Mouse (Mus musculus): Measurements from ENCODE around the gene Pdgfra. TPM values are rescaled to one million over a fixed set of nuclear protein-coding genes. Genes with fewer than 3 reads are reported as not detected.

Gene Pdgfra
- total and polyA plus RNA-seq, 3 experiments, result 0.60 TPM; not detected in 2

DNA sequence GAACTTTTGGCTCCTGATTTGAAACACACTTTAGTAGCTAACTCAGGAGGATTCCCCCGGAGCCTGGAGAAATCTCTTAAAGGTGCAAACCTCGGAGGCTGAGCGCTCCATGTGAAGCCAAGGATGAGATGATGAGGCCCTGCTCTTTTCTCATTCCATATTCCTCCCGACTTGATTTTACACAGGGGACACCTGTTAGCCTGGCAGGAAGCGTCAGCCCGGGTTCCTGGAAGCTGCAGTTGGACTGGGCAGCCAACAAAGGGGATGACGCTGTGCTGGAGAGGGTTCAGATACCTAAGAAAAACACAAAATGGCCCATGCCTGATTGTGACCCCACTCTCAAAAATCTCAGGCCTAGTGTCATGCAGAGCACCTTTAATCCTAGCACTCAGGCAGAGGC lies 17.4 kb upstream of the Pdgfra start:
- Histone ChIP-seq H3K4me1 (ENCODE audit: insufficient read depth, low read depth, low read length) (no peaks in the 10 kb centered on the region), H3K9me3 (replicated peaks) (no peaks in the 10 kb centered on the region), H3K36me3 (replicated peaks) (no peaks in the 10 kb centered on the region), H3K27me3 (ENCODE audit: insufficient read depth, low read length) (peaks cover 14% of the 10 kb centered on the region), H3K4me3 (ENCODE audit: low read depth, low read length) (no peak overlapping the region)
- ATAC-seq (ENCODE audit: extremely low read depth, insufficient number of reproducible peaks, low FRiP score, poor library complexity, severe bottlenecking) (no peak), DNase-seq (ENCODE audit: low spot score) (no peak)
- TF ChIP-seq TAL1 (conservative IDR thresholded peaks at IDR 0.05; ENCODE audit: low read depth, low read length) (no peak), GATA2 (IDR thresholded peaks at IDR 0.05; ENCODE audit: borderline replicate concordance, low read depth, low read length) (no peak), CTCF (IDR thresholded peaks at IDR 0.05; ENCODE audit: low read depth, low read length) (no peak), GATA1 (IDR thresholded peaks at IDR 0.05; ENCODE audit: borderline replicate concordance, low read length) (no peak), POLR2AphosphoS5 (IDR thresholded peaks at IDR 0.05; ENCODE audit: insufficient replicate concordance, low read depth, low read length) (no peak)

DNA sequence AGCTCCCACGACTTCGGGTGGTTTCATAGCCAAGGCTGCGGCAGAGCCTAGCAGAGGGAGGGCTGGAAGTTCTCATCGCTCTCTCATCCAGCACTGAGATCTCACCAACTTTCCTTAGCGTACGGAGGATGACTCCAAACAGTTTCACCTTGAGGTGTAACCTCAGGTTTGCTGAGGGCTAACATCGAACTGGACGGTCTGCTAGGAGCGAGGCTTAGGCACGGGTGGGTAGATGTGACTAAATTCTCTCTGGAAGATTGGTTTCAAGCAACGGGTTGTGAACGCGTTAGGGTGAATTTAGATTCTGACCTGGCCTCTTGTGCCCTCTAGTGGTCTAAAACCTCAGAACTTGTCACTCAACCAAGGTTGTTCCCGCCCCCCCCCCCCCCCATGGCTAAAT lies 9.0 kb upstream of the Pdgfra start:
- peaks cover 3% of the 10 kb centered on the region for H3K4me1 ChIP-seq (ENCODE audit: insufficient read depth, low read depth, low read length)
- ATAC-seq (ENCODE audit: extremely low read depth, insufficient number of reproducible peaks, low FRiP score, poor library complexity, severe bottlenecking) (no peak), DNase-seq (ENCODE audit: low spot score) (no peak)
- H3K9me3 ChIP-seq (replicated peaks), result no peaks in the 10 kb centered on the region
- H3K36me3 ChIP-seq (replicated peaks), result no peaks in the 10 kb centered on the region
- TF ChIP-seq CTCF (IDR thresholded peaks at IDR 0.05; ENCODE audit: low read depth, low read length) (no peak), POLR2AphosphoS5 (IDR thresholded peaks at IDR 0.05; ENCODE audit: insufficient replicate concordance, low read depth, low read length) (no peak), GATA2 (IDR thresholded peaks at IDR 0.05; ENCODE audit: borderline replicate concordance, low read depth, low read length) (no peak)
- H3K27me3 ChIP-seq (ENCODE audit: insufficient read depth, low read length), result peaks cover 33% of the 10 kb centered on the region
- no peak overlapping the region for H3K4me3 ChIP-seq (ENCODE audit: low read depth, low read length)

DNA sequence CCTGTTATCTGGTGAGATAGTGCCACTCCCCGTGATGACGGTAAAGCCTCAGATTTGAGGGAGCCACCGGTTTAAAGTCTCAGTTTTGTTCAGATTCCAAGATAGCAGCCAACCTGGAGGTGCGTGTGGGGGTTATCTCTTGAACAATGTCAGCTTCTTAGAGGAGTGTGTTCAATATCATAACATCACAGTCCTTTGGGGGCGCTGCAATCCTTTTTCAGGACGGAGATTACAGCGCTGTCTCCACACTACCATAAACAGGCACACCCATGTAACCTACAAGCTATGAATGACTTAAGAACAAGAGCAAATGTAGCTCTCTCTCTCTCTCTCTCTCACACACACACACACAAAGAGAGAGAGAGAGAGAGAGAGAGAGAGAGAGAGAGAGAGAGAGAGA lies 8.3 kb upstream of the Pdgfra start:
- no peaks in the 10 kb centered on the region for H3K9me3 ChIP-seq (replicated peaks)
- no peak for TF ChIP-seq CTCF (IDR thresholded peaks at IDR 0.05; ENCODE audit: low read depth, low read length)
- TF ChIP-seq TAL1 (conservative IDR thresholded peaks at IDR 0.05; ENCODE audit: low read depth, low read length), result no peak
- no peak for TF ChIP-seq GATA1 (IDR thresholded peaks at IDR 0.05; ENCODE audit: borderline replicate concordance, low read length)
- TF ChIP-seq GATA2 (IDR thresholded peaks at IDR 0.05; ENCODE audit: borderline replicate concordance, low read depth, low read length), result no peak
- no peak for TF ChIP-seq POLR2AphosphoS5 (IDR thresholded peaks at IDR 0.05; ENCODE audit: insufficient replicate concordance, low read depth, low read length)
- peaks cover 35% of the 10 kb centered on the region for H3K27me3 ChIP-seq (ENCODE audit: insufficient read depth, low read length)
- no peak overlapping the region for H3K4me3 ChIP-seq (ENCODE audit: low read depth, low read length)
- no peaks in the 10 kb centered on the region for H3K36me3 ChIP-seq (replicated peaks)
- ATAC-seq (ENCODE audit: extremely low read depth, insufficient number of reproducible peaks, low FRiP score, poor library complexity, severe bottlenecking) (no peak), DNase-seq (ENCODE audit: low spot score) (no peak)
- peaks cover 3% of the 10 kb centered on the region for H3K4me1 ChIP-seq (ENCODE audit: insufficient read depth, low read depth, low read length)

DNA sequence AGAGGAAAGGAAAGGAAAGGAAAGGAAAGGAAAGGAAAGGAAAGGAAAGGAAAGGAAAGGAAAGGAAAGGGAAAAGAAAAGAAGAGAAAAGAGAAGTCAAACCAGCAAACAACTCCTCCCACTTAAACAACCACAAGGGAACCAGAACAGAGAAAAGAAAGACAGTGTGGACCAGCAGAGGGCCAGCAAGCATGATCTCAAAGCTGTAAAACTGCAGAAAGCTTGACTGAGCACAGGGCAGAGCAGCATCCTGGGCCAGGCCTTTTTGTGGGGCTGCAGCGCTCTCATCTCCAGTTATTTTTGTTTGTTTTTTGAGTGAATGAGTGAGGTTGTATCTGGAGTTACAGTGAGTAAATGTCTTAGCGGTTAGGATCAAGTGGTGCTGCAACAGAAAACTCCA lies 6.8 kb upstream of the Pdgfra start:
- peaks cover 3% of the 10 kb centered on the region for H3K4me1 ChIP-seq (ENCODE audit: insufficient read depth, low read depth, low read length)
- DNase-seq (ENCODE audit: low spot score) (no peak), ATAC-seq (ENCODE audit: extremely low read depth, insufficient number of reproducible peaks, low FRiP score, poor library complexity, severe bottlenecking) (no peak)
- no peak overlapping the region for H3K4me3 ChIP-seq (ENCODE audit: low read depth, low read length)
- H3K36me3 ChIP-seq (replicated peaks), result no peaks in the 10 kb centered on the region
- no peak for TF ChIP-seq TAL1 (conservative IDR thresholded peaks at IDR 0.05; ENCODE audit: low read depth, low read length)
- no peak for TF ChIP-seq GATA1 (IDR thresholded peaks at IDR 0.05; ENCODE audit: borderline replicate concordance, low read length)
- no peak for TF ChIP-seq POLR2AphosphoS5 (IDR thresholded peaks at IDR 0.05; ENCODE audit: insufficient replicate concordance, low read depth, low read length)
- TF ChIP-seq CTCF (IDR thresholded peaks at IDR 0.05; ENCODE audit: low read depth, low read length), result no peak
- TF ChIP-seq GATA2 (IDR thresholded peaks at IDR 0.05; ENCODE audit: borderline replicate concordance, low read depth, low read length), result no peak
- no peaks in the 10 kb centered on the region for H3K9me3 ChIP-seq (replicated peaks)
- H3K27me3 ChIP-seq (ENCODE audit: insufficient read depth, low read length), result peaks cover 44% of the 10 kb centered on the region

DNA sequence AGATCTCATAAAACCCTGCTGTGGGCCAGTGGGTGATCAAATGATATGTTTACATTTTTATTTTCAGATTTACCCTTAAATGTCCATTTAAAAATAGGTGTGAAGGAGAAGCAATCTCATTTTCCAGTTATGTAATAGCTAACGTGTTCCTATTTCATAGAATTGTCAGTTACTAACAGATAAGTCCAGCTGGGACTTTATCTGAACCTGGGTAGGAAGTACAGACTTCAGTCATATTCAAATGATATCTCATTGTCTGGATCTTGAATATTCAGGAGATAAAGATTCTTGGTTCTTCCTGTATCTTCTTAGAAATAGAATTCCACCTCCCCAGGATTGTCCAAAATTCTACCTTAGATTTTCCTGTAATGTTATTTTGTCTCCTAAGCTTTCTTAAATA lies 5.6 kb upstream of the Pdgfra start:
- no peak for ATAC-seq (ENCODE audit: extremely low read depth, insufficient number of reproducible peaks, low FRiP score, poor library complexity, severe bottlenecking)
- Histone ChIP-seq H3K9me3 (replicated peaks) (no peaks in the 10 kb centered on the region), H3K36me3 (replicated peaks) (no peaks in the 10 kb centered on the region), H3K4me1 (ENCODE audit: insufficient read depth, low read depth, low read length) (peaks cover 7% of the 10 kb centered on the region), H3K4me3 (ENCODE audit: low read depth, low read length) (no peak overlapping the region), H3K27me3 (ENCODE audit: insufficient read depth, low read length) (peaks cover 55% of the 10 kb centered on the region)
- TF ChIP-seq GATA2 (IDR thresholded peaks at IDR 0.05; ENCODE audit: borderline replicate concordance, low read depth, low read length), result no peak
- no peak for TF ChIP-seq CTCF (IDR thresholded peaks at IDR 0.05; ENCODE audit: low read depth, low read length)
- TF ChIP-seq TAL1 (conservative IDR thresholded peaks at IDR 0.05; ENCODE audit: low read depth, low read length), result no peak
- TF ChIP-seq GATA1 (IDR thresholded peaks at IDR 0.05; ENCODE audit: borderline replicate concordance, low read length), result no peak
- TF ChIP-seq POLR2AphosphoS5 (IDR thresholded peaks at IDR 0.05; ENCODE audit: insufficient replicate concordance, low read depth, low read length), result no peak
- DNase-seq (ENCODE audit: low spot score), result no peak

DNA sequence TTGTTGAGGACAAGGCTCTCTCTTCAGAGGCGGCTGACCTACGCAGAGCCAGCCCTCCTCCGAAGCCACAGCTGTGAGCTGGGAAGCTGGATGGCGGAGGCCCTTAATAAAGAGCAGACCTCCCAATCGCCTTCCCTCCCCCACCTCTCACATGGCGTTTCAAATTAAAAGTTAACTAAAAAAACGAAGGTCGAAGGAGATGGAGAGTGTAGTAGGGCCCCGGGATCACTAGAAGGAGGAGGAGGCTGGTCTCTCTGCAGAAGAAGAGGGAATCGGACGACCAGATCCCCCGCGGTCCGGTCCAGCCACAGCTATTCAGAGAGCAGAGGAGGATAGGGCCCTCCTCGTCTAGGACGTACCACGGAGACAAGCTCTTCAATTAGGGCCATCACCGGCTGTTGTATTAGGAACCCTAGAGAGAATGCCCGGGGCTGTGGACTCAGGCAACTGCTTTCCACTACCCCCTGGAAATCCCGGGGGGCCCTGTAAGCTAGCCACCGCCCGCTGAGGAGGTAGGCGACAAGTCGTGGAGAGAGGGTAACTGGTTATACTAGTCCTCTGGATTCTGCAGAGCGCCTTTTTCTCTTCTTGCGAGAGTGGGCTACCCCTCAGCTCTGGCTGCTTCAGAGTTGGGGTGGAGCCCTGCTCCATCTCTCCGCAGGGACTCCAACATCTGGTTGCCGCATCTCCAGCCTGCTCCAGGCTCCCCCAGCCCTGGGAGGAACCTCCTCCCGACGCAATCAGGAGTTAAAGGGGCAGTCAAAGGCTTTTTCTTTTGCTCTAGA lies 3.6 kb upstream of the Pdgfra start:
- peaks cover 66% of the 10 kb centered on the region for H3K27me3 ChIP-seq (ENCODE audit: insufficient read depth, low read length)
- ATAC-seq (ENCODE audit: extremely low read depth, insufficient number of reproducible peaks, low FRiP score, poor library complexity, severe bottlenecking), result no peak
- TF ChIP-seq GATA2 (IDR thresholded peaks at IDR 0.05; ENCODE audit: borderline replicate concordance, low read depth, low read length) (no peak), TAL1 (conservative IDR thresholded peaks at IDR 0.05; ENCODE audit: low read depth, low read length) (no peak), POLR2AphosphoS5 (IDR thresholded peaks at IDR 0.05; ENCODE audit: insufficient replicate concordance, low read depth, low read length) (no peak), GATA1 (IDR thresholded peaks at IDR 0.05; ENCODE audit: borderline replicate concordance, low read length) (no peak), CTCF (IDR thresholded peaks at IDR 0.05; ENCODE audit: low read depth, low read length) (no peak)

More for the DNA sequence above, 3.6 kb upstream of the Pdgfra start:
- Histone ChIP-seq H3K9me3 (replicated peaks) (no peaks in the 10 kb centered on the region), H3K4me3 (ENCODE audit: low read depth, low read length) (no peak overlapping the region), H3K36me3 (replicated peaks) (no peaks in the 10 kb centered on the region), H3K4me1 (ENCODE audit: insufficient read depth, low read depth, low read length) (peaks cover 5% of the 10 kb centered on the region; the same call in 1 of the 2 replicates)
- no peak for DNase-seq (ENCODE audit: low spot score)

Data from G1E (cell line).